Mouse (Mus musculus) lung, postnatal 4 days (tissue): ENCODE data around the gene Aco1.

Experiments used
- DNase-seq, 2 experiments: peaks; one replicate each; pipeline ENCODE4 v3.0.0; 2021

Gene Aco1

DNA sequence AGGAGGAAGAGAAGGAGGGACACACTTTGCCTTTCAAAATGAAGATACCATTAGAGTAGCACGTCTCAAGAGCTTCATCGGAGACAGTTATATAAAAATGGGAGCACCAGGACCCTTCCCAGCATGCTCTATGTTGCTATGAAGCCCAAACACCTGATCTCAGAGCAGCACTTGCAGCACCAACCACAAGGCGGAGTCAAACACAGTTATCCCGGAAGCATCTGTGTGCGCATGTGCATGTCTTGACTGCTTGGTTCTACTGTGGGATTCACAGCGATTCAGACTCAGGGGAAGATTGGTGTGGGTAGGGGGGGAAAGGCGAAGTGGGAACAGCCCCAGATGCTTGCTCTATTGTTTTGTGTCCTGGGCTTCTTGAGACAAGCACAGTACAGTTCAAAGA, 75.5 kb downstream of the Aco1 start:
- DNase-seq, result peak; percentile 42 to 56

DNA sequence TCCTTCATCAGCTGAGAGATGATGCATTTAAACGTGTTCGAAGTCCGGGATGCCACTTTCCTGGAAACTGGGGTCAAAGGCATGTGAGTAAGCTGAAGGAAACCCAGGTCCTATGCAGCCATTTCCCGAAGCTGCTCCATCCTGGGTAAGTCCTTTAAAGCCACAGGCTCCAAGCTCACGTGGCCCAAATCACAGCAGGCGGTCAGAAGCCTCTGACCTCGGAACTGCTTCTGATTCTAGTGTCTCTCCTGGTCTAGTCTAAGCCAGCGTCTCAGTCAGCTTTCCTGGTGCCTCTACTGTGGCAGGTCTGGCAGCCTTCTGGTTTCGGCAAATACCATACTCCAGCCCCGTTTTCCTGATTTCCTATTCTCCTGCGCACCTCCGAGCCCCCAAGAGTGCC, 77.6 kb downstream of the Aco1 start:
- DNase-seq, result no peak

DNA sequence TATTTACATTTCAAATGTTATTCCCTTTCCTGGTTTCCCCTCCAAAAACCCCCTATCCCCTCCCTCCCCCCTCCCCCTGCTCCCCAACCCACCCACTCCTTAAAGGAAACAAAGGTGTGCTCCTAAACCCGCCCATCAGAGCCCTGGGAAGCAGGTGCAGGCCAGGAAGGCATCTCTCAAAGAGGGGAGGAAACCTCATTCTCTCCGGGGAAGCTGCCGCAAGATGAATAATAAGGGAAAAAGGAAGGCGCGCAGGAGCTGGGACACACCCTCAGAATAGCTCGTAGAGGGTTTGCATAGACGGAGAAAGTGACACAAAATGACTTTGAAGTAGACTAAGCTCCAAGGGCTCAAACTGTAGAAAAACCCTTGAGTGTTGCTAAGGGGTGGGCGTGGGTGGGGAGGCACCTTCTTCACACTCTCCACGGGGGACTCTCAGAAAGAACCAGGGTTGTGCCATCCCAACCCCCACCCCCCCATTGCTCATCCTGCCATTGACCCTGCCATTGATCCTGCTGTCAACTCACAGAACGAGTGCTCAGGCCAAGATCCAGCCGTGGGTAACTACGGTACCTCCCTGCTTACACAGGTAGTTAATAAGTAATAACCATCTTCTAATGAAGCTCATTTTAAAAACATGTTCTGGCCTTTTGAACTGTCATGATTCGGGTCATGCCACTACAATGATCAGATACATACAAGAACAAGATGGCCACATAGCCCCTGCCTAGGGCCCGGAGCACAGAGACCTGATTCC, 78.3 kb downstream of the Aco1 start:
- no peak for DNase-seq

DNA sequence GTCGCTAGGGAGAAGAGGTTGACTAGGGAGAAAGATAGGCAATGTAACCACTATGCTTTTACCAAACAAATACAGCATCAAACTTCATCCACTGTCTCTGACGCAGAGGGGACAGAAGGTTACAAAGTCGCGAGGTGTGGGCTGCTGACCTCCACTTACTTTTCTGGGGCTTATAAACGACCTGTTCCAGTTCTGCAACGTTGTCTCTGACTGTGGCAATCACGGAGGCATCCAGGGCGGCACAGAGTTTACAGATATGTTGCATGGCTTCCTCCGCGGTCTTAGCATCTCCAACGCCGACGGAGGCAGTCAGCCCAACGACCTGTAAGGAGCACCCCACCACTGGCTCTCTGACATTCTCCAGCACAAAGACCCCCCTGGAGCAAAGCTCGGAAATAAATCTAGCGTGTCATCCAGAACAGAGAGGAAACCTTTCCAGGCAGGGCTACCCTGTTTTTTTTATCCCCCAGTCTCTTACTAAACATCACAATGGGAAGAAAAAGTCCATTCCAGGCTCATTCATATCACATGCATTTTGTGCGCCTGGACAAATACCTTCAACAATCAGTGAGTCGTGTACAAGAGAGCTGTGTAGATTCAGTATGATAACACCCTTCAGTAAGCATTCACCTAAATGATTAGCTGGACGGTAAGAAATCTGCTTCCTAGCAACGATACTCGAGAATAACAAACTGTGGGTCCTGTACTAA, 79.2 kb downstream of the Aco1 start:
- no peak for DNase-seq

DNA sequence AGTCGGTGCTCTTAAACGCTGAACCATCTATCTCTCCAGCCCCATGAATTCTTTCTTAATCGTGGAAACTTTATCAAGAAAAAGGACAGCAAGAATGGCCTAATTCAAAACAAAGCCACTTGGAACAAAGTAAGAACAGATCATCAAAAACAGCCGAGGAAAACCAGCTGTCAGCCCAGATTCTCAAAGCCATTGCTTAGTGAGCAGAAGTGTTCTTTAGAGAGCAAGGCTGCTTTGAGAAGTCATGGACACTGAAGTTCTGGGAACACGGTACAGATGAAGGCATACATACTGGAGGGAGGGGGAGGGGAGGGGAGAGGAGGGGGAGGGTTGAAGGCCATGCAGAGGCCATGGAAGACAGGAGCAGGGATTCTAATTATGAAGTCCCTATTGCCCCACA, 83.2 kb downstream of the Aco1 start:
- no peak for DNase-seq

DNA sequence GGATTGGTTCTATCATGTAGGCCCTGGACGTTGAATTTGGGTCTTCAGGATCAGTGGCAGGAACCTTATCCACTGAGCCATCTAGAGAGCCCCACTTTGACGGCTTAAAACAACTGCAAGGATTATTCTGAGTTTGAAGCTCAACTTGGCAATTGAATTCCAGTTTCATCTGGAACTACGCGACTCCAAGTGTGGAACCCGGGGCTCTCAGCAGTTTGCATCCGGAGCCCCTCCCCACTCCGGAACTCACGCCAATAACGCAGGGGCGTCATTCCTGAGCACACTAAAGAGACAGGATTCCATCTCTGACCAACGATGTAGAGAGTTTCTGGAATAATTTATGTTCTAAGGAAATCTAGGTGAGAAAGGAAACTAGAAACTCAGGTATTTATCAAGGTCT, 84.2 kb downstream of the Aco1 start:
- no peak for DNase-seq

DNA sequence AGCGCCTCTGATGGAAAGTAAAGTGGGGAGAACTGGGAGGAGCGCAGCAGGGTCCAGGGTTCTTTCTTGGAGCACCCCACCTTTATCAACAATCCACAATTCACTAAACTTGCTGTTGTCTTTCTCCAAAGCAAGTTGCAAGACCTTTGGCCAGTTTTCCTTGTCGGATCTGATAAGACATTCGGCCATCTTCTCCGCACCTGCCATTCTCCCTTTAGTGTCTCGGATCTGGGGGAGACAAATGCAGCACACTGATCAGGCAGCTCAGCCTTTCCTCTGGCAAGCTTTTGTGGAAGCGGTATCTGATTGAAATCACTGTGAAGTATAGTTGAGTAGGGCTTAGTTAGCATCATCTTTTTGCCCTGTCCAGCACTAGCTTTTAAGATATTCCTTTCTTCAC, 85.0 kb downstream of the Aco1 start:
- DNase-seq, result no peak

DNA sequence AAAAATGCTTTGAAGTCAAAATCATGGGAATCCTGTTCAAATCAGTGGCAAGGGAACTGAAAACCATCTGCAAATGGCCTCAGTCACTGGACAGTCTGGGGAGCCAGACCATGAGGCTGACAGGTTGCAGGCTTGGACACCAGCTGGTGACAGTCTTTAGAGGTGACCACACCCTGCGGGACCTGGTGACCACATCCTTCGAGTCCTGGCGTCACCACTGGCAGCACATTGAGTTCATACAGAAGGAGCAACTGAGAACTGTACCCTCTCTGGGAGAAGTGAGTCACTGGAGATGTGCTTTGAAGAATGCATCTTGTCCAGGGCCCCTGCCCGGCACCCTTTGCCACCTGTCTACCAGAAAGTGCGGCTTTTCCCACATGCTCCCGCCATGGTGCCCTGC, 86.8 kb downstream of the Aco1 start:
- DNase-seq, result no peak

DNA sequence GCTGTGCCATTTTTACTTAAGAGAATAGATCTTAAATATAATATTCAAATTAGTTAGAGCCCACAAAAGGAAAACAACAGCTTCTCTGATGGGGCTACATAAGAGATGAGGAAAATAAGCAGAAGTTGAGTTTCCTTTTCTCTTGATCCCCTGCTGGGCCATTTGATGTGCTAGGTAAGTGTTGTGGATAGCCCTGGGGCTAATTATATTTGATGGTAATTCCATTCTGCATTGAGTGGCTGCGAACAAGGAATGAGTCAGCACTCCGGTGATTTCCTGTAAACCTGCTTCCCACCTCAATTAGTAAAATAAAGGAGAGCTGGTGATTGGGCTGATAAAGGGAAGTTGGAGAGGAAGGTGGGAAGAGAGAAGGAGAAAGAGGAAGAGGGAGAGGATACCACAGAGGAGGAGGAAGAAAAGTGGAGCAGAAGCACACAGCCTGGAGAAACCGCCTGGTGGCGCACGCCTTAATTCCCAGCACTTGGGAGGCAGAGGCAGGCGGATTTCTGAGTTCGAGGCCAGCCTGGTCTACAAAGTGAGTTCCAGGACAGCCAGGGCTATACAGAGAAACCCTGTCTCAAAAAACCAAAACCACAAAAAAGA, 90.3 kb downstream of the Aco1 start:
- no peak for DNase-seq

DNA sequence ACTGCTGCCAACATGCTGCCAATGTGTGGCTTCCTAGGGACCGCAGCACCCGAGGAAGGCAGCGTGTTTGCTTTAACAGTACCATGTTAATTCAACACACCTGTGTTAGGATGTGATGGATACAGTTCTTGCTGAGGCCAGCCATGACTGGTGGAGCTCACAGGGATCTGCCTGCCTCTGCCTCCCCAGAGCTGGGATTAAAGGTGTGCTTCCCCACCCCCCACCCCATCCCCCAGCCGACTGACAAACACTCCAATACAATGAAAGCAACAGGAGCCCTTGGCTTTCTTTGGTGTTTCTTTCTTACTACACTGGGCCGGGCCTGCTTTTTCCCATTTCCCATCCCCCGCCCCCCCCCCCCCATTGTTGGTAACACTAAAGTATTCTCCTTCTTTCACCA, 91.4 kb downstream of the Aco1 start:
- DNase-seq, result no peak

DNA sequence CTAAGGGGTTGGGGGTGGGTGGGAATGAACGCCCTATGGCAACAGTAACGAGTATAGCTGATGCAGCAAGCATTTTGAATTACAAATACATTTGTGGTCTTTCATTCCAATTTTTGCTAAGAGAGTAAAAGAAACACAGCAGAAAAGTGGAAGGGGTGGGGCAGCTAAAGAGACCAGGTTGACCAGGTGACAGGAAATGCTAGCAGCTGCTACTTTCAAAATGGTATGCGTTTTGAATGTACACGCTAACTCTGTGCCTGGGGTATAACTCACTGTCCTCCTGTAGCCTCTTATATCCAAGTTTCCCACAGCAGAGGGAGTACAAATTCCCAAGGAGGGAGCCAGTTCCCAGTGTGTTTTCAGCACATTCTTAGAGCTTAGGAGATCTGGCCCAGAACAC, 93.9 kb downstream of the Aco1 start:
- no peak for DNase-seq

DNA sequence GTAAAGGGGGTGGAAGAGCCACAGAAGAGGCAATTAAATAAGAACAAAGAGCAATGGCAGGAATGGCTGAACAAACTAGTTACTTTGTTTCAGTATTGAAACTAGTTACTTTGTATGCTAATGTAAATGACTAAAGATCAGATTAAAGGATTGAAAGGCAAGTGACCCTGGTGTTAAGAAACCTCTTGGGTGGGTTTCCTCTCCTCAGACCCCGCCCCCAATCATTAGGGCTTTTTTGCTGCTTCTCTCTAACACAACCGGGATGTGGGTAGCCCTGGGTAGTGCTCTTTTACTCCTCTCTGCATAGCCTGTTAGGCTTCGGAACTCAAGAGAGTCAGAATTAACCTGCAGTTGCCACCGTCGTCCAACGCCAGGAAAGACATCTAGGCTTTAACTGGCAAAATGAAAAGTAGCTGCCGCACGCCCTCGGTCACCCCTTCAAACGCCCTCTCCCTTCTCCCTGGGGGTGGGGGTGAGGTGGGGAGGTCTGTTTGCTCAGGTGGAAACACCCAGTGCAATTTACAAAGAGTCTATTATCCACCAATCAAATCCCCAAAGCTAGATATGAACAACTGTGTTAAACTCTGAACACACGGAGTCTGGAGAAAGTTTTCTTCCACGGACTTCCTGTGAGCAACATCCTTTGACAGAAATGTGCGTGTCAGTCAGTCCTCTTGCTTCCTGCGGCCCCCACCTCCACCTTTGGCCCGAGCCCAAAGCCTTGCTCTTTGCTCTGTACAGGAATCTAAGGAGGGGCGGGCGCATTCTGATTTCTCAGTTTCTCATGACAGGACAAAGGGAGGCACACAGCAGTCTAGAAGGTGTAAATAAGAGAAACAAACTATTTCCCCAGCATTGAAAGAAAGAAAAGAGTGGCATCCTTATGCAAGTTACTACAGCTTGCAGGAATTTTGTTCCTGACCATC, 95.9 kb downstream of the Aco1 start:
- peak; percentile 76 to 81 for DNase-seq

DNA sequence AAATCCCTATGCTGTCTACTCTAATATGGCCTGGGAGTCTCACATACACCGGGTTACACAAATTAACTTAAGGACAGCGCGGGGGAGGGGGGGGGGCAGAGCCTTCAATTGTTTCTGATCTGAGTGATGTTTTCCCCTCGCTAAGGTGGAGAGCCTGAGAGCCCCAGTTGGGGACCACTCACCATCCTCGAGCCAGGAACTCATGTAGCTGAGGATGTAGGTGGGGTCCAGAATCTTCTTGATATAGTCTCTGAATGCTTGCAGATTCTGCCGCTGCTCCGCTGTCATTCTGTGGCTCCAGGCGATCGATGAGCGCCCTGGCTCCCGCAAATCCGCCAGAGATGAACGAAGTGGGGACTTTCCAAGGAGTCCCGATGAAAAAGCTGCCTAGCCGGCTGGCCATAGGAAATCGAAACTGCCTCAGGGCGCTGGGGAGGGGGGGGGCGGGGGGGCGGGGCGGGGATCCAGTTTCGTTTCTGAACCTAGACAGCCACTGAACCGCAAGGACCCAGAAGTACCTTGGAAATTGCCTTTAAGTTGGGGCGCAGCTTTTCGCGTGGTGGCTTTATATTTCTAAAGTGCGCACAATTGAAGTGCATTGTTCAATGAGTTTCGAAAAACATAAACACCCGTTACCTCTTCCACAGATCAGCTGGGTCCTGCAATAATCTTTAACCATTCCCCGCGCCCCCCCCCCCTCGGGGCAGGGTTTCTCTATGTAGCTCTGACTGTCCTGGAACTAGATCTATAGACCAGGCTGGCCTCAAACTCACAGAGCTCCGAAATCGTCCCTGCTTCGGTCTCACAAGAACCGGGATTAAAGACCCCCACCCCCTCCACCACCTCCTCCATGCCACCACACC, 96.8 kb downstream of the Aco1 start, which contains the start of gene Ddx58:
Gene Ddx58 (minus strand): TSS at position 420 of the 863 bp plus-strand sequence.
- peak; percentile 43 to 47 for DNase-seq

DNA sequence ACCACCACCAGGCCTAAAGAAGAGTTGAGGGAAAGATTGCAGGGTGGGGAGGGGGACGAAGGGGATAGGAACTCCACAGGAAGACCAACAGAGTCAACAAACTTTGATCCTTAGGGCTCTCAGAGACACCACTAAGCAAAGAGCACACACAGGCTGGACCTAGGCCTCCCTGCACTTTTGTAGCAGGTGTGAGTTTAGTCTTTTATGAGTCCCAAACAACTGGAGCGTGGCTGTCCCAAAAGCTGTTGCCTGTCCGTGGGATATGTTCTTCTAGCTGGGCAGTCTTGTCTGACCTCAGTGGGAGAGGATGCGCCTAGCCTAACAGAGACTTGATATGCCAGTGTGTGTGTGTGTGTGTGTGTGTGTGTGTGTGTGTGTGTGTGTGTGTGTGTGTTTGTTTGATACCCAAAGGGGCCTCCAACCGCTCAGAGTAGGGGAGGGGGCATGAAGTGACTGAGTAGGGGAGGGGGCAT, 97.4 kb downstream of the Aco1 start:
- no peak for DNase-seq

DNA sequence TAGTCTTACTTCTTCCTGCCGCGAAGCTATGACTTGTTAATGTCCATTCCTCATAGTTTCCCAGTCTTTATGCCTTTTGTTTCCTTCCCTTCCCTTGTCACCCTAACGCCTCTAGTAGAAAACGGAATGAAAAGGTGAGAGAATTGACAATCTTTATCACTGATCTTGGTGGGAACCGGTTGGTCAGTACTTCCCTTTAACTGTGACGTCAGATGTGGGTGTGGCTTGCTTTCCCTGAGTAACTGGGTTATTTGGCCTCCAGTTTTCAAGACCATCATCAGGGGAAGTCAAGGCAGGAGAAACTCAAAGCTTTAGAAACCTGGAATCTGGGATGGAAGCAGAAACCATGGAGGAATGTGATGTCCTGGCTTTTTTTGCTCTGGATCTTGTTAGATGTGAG, 99.0 kb downstream of the Aco1 start:
- DNase-seq, result no peak

DNA sequence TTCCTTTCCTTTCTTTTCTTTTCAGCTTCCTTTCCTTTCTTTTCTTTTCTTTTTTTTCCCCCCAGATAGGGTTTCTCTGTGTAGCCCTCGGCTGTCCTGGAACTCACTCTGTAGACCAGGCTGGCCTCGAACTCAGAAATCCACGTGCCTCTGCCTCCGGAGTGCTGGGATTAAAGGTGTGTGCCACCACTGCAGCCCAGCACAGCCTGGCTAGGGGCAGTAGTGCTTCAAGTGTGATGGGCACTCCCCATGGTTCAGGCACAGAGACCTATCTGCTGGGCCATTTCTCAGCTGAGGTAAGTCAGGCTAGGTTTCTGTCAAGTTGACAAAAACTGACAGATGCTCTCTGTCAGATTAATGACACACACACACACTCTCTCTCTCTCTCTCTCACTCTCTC, 100.1 kb downstream of the Aco1 start:
- DNase-seq, result no peak

DNA sequence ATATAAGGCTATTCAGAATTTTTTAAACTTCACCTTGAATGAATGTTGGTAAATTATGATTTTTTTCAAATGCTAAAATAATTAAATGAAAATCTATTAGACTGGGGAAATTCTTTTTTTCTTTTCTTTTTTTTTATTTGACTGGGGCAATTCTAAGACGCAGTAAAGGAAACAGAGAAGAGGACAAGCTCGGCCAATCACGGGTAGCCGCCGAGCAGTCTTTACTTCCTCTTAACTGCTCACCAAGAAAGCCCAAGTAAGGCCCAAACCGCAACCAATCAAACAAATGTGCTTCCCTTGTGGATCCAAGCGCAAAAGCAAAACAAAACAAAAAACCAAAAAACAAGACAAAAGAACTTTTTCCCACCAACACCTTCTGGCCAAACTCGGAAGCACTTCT, 101.2 kb downstream of the Aco1 start:
- DNase-seq, result no peak
